Mouse (Mus musculus) heart, adult 9 months (tissue): ENCODE data around the gene Zfp639.

Experiments used
- DNase-seq, 2 experiments: peaks; one replicate each; pipeline ENCODE4 v3.0.0; 2022; ENCODE audit warnings: low spot score in 2 of 2

Zfp639 gene

GRCm38 (mm10) chr3:32505841-32506240 lies 4.2 kb upstream of the Zfp639 start:
- DNase-seq = no peak

- no peak for DNase-seq
Observed at GRCm38 (mm10) chr3:32506366-32507225, 3.5 kb upstream of the Zfp639 start.

GRCm38 (mm10) chr3:32508666-32509324 lies 1.3 kb upstream of the Zfp639 start:
- DNase-seq = peak; percentile 59 to 73

GRCm38 (mm10) chr3:32510375-32511190 lies 524 bp downstream of the Zfp639 start:
- peak; percentile 96 to 97 for DNase-seq

- DNase-seq = no peak
Observed at GRCm38 (mm10) chr3:32511191-32511550, 1.1 kb downstream of the Zfp639 start.

GRCm38 (mm10) chr3:32512686-32513284 lies 2.7 kb downstream of the Zfp639 start:
- DNase-seq = no peak

GRCm38 (mm10) chr3:32513528-32513927 lies 3.5 kb downstream of the Zfp639 start:
- no peak for DNase-seq

- DNase-seq = no peak
Observed at GRCm38 (mm10) chr3:32527181-32527580, 17.1 kb downstream of the Zfp639 start.

- DNase-seq = peak; percentile 95 to 97
Observed at GRCm38 (mm10) chr3:32529303-32529898, 19.3 kb downstream of the Zfp639 start, which contains the start of gene Mfn1. Gene Mfn1, plus strand, starts transcription at chr3:32529465.

GRCm38 (mm10) chr3:32530041-32530440 lies 20.0 kb downstream of the Zfp639 start:
- DNase-seq = no peak

GRCm38 (mm10) chr3:32535692-32536091 lies 25.6 kb downstream of the Zfp639 start:
- no peak for DNase-seq

GRCm38 (mm10) chr3:32537556-32537955 lies 27.5 kb downstream of the Zfp639 start:
- DNase-seq = peak; percentile 84 to 90

- no peak for DNase-seq
Observed at GRCm38 (mm10) chr3:32538091-32538490, 28.0 kb downstream of the Zfp639 start.

- no peak for DNase-seq
Observed at GRCm38 (mm10) chr3:32553061-32553460, 43.0 kb downstream of the Zfp639 start.

GRCm38 (mm10) chr3:32563401-32563800 lies 53.3 kb downstream of the Zfp639 start:
- DNase-seq = no peak
